Comparison of ENCODE assay signal across 9 mouse cellular contexts in genomic region chr3:135280669-135281415, GRCm38 (mm10). TPM values are rescaled to one million over a fixed set of nuclear protein-coding genes. Genes with fewer than 3 reads are reported as not detected.
DNase-seq lines count a peak whose midpoint lies in the region; ATAC-seq and TF ChIP-seq lines count a peak whose summit lies in the region.
"Had no signal": no experiment of that assay in that cellular context is flagged by ENCODE, and none has a peak within 500 bp of the region (broad histone marks: within the 10 kb centered on the region; RNA-seq: fewer than 3 reads in every experiment).

TSS of gene Bdh2 (plus strand) at chr3:135281221.

- H3K27ac ChIP-seq in heart, embryonic 13.5 days (replicated peaks): no peak within 1 kb of the TSS
- H3K27ac ChIP-seq in kidney, postnatal 0 days: no peak within 1 kb of the TSS
- no peak within 1 kb of the TSS for H3K27ac ChIP-seq in liver, adult 2 months (replicated peaks; ENCODE audit: insufficient read depth, low read depth, low read length)
- H3K27ac ChIP-seq in stomach, embryonic 16.5 days (ENCODE audit: low read length): no peak within 1 kb of the TSS

- peak; percentile 86; the same call in 1 of the 2 replicates for TF ChIP-seq CTCF in brain, embryonic 14.5 days (IDR thresholded peaks at IDR 0.05; ENCODE audit: borderline replicate concordance, extremely low read depth, insufficient read depth, insufficient read length)
- peak; percentile 93 for TF ChIP-seq CTCF in kidney, postnatal 0 days (IDR thresholded peaks at IDR 0.05; ENCODE audit: low read depth)
- peak; percentile 70 for TF ChIP-seq CTCF in liver, adult 2 months (IDR thresholded peaks at IDR 0.05; ENCODE audit: low read depth, low read length)

- peak within 1 kb of the TSS; percentile 61 for H3K4me2 ChIP-seq in heart, embryonic 13.5 days
- H3K4me2 ChIP-seq in kidney, postnatal 0 days (ENCODE audit: low read length): peak within 1 kb of the TSS; percentile 40
- peak within 1 kb of the TSS; percentile 51 for H3K4me2 ChIP-seq in stomach, embryonic 16.5 days (ENCODE audit: low read depth, low read length)

- H3K36me3 ChIP-seq in heart, embryonic 13.5 days: no peaks in the 10 kb centered on the region
- no peaks in the 10 kb centered on the region for H3K36me3 ChIP-seq in kidney, postnatal 0 days (ENCODE audit: insufficient read depth, low read length)
- H3K36me3 ChIP-seq in liver, adult 2 months (ENCODE audit: control insufficient read depth, insufficient read depth, low read length): no peaks in the 10 kb centered on the region
- no peaks in the 10 kb centered on the region for H3K36me3 ChIP-seq in stomach, embryonic 16.5 days (ENCODE audit: control insufficient read depth, insufficient read depth, low read length)

- H3K4me3 ChIP-seq in heart, embryonic 13.5 days: peak within 1 kb of the TSS; percentile 26
- peak within 1 kb of the TSS; percentile 2; the same call in 1 of the 2 replicates for H3K4me3 ChIP-seq in kidney, postnatal 0 days (replicated peaks; ENCODE audit: low read depth, low read length)
- H3K4me3 ChIP-seq in liver, adult 2 months (ENCODE audit: insufficient read depth, low read depth, low read length): peak within 1 kb of the TSS; percentile 40; the same call in 1 of the 2 replicates
- H3K4me3 ChIP-seq in stomach, embryonic 16.5 days (replicated peaks; ENCODE audit: low read length): peak within 1 kb of the TSS; percentile 33
- H3K4me3 ChIP-seq: erythroblast, embryonic 14.5 days had no signal

- peaks cover 2% of the 10 kb centered on the region; the same call in 1 of the 2 replicates for H3K4me1 ChIP-seq in heart, embryonic 13.5 days
- no peaks in the 10 kb centered on the region for H3K4me1 ChIP-seq in kidney, postnatal 0 days (replicated peaks; ENCODE audit: insufficient read depth, low read length)
- H3K4me1 ChIP-seq in liver, adult 2 months (ENCODE audit: control insufficient read depth, insufficient read depth, low read length): no peaks in the 10 kb centered on the region
- no peaks in the 10 kb centered on the region for H3K4me1 ChIP-seq in stomach, embryonic 16.5 days (ENCODE audit: control insufficient read depth, insufficient read depth, low read length)

- DNase-seq in CD4-positive, CD25-positive, alpha-beta regulatory T cell, adult 2 months (ENCODE audit: low read depth, low spot score): peak; percentile 83
- DNase-seq in brain, embryonic 14.5 days (ENCODE audit: low read depth): peak; percentile 96
- peak; percentile 91 for DNase-seq in fibroblast of lung, adult 2 months (ENCODE audit: low read depth)
- peak; percentile 95 for DNase-seq in kidney, postnatal 0 days (ENCODE audit: low spot score)
- peak; percentile 87 for DNase-seq in liver, adult 2 months (ENCODE audit: extremely low read depth, low read depth, low spot score)
- peak; percentile 50 to 63 for DNase-seq in natural killer cell, adult 2 months (ENCODE audit: low spot score in 2 of 2)

- no peaks in the 10 kb centered on the region for H3K9me3 ChIP-seq in heart, embryonic 13.5 days
- H3K9me3 ChIP-seq in kidney, postnatal 0 days (replicated peaks; ENCODE audit: low read length): no peaks in the 10 kb centered on the region
- H3K9me3 ChIP-seq in stomach, embryonic 16.5 days (replicated peaks; ENCODE audit: control insufficient read depth, low read length): no peaks in the 10 kb centered on the region; the same call in 1 of the 2 replicates

- 0 out of 2 replicates have a peak within 1 kb of the TSS, but pooled peaks have one; percentile 50 for H3K9ac ChIP-seq in heart, embryonic 13.5 days
- H3K9ac ChIP-seq in kidney, postnatal 0 days (ENCODE audit: low read depth, low read length): 0 out of 2 replicates have a peak within 1 kb of the TSS, but pooled peaks have one; percentile 18
- H3K9ac ChIP-seq in liver, adult 2 months (ENCODE audit: low read depth, low read length): no peak within 1 kb of the TSS
- H3K9ac ChIP-seq in stomach, embryonic 16.5 days (ENCODE audit: low read length): peak within 1 kb of the TSS; percentile 62

- no peak for TF ChIP-seq POLR2A in brain, embryonic 14.5 days (IDR thresholded peaks at IDR 0.05; ENCODE audit: borderline replicate concordance, extremely low read depth, insufficient read depth, insufficient read length, poor library complexity, severe bottlenecking)
- no peak for TF ChIP-seq POLR2A in liver, adult 2 months (IDR thresholded peaks at IDR 0.05; ENCODE audit: extremely low read depth, insufficient read depth, low read length)

- ATAC-seq in heart, embryonic 13.5 days (ENCODE audit: extremely low read depth, insufficient number of reproducible peaks, low FRiP score, low TSS enrichment): no peak
- ATAC-seq in kidney, postnatal 0 days (replicated peaks; ENCODE audit: low FRiP score, low read depth): peak; percentile 89
- peak; percentile 80; the same call in 1 of the 2 replicates for ATAC-seq in stomach, embryonic 16.5 days (ENCODE audit: insufficient read depth, low FRiP score)

- H3K79me2 ChIP-seq in liver, adult 2 months (ENCODE audit: control insufficient read depth, insufficient read depth, low read length): no peaks in the 10 kb centered on the region

- H3K27me3 ChIP-seq in heart, embryonic 13.5 days (replicated peaks): no peaks in the 10 kb centered on the region
- no peaks in the 10 kb centered on the region for H3K27me3 ChIP-seq in kidney, postnatal 0 days (ENCODE audit: insufficient read depth, low read length)
- no peaks in the 10 kb centered on the region for H3K27me3 ChIP-seq in liver, adult 2 months (ENCODE audit: control insufficient read depth, insufficient read depth, low read length)
- H3K27me3 ChIP-seq in stomach, embryonic 16.5 days (ENCODE audit: control insufficient read depth, insufficient read depth, low read length): no peaks in the 10 kb centered on the region

- 26% methylated on average over 14 of the region's 14 CpGs for WGBS in heart, embryonic 13.5 days
- WGBS in kidney, postnatal 0 days: 19% methylated on average over 14 of the region's 14 CpGs
- WGBS in liver, adult 2 months: 26% methylated on average over 14 of the region's 14 CpGs
- WGBS in stomach, embryonic 16.5 days: 19% methylated on average over 14 of the region's 14 CpGs

RNA-seq across cellular contexts. Expression of gene Bdh2, which starts in this region (rescaled TPM):
- 2.0 and 2.4 TPM in 2 replicates for polyA plus RNA-seq in brain, embryonic 14.5 days (2012; rRNA removed)
- polyA plus RNA-seq in heart, embryonic 13.5 days (2015; fragmentation: Nextera tagmentation; extraction: Ambion mirVana): 2.7 and 3.2 TPM in 2 replicates
- polyA plus RNA-seq in kidney, postnatal 0 days (2015; fragmentation: Nextera tagmentation; extraction: Ambion mirVana): 103 and 107 TPM in 2 replicates
- 14.8 and 24.2 TPM in 2 replicates for total RNA-seq in liver, adult 2 months (2014; rRNA removed)
- 15.2 and 15.9 TPM in 2 replicates for polyA plus RNA-seq in liver, adult 2 months (2012; rRNA removed)
- polyA plus RNA-seq in stomach, embryonic 16.5 days (2015; fragmentation: Nextera tagmentation; extraction: Ambion mirVana): 5.7 and 6.2 TPM in 2 replicates
- polyA plus RNA-seq: erythroblast, embryonic 14.5 days had no signal
